Mouse (Mus musculus) G1E (cell line): ENCODE measurements at regions not wholly inside any gene's neighbourhood (a gene's known extent, or its start where the extent isn't known, plus 50 kb on each side); places are given as distances from the start of the nearest gene placed in this dataset.

Experiments
- CTCF ChIP-seq: IDR thresholded peaks from 2 replicates; pipeline ENCODE4 v1.5.1; 2012; ENCODE audit warnings: low read depth, low read length, inconsistent platforms, mixed read lengths
- GATA1 ChIP-seq: IDR thresholded peaks from 2 replicates; pipeline ENCODE4 v1.6.1; 2012; ENCODE audit warnings: borderline replicate concordance, low read length, inconsistent platforms, mixed read lengths
- POLR2AphosphoS5 ChIP-seq: IDR thresholded peaks from 2 replicates; pipeline ENCODE4 v1.6.1; 2012; ENCODE audit warnings: low read depth, low read length, inconsistent platforms; ENCODE audit not compliant: insufficient replicate concordance

DNA sequence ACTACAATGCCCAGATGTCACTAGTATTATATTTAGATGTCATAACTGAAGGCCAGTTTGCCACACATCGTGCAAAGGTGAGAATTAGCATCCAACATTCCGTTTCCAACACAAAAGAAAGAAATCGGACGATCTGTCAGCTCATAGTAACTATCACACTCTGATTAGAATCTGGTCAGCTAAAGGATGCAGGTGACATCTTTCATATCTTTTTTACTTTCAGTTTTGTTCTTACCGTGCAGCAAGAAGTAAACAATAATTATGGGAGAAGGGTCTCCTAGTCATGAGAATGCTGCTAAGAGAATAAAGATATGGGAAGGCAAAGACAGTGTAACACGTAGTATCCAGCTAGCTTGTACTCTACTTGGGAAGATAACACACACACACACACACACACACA, 62.7 kb upstream of the Nrip1 start:
- TF ChIP-seq CTCF (no peak), GATA1 (no peak), POLR2AphosphoS5 (no peak)
